Comparison of ENCODE assay signal across 21 mouse cellular contexts in genomic region chr4:145136705-145137104, GRCm38 (mm10). TPM values are rescaled to one million over a fixed set of nuclear protein-coding genes. Genes with fewer than 3 reads are reported as not detected.
DNase-seq lines count a peak whose midpoint lies in the region; ATAC-seq and TF ChIP-seq lines count a peak whose summit lies in the region.
"Had no signal": no experiment of that assay in that cellular context is flagged by ENCODE, and none has a peak within 500 bp of the region (broad histone marks: within the 10 kb centered on the region; RNA-seq: fewer than 3 reads in every experiment).

No protein-coding gene starts in this region.

- peaks cover 97% of the 10 kb centered on the region for H3K36me3 ChIP-seq in heart, embryonic 13.5 days
- peaks cover 79% of the 10 kb centered on the region for H3K36me3 ChIP-seq in heart, embryonic 10.5 days
- H3K36me3 ChIP-seq in heart, postnatal 0 days (replicated peaks; ENCODE audit: control insufficient read depth, insufficient read depth, low read length): peaks cover 93% of the 10 kb centered on the region
- peaks cover 23% of the 10 kb centered on the region for H3K36me3 ChIP-seq in stomach, postnatal 0 days (ENCODE audit: control insufficient read depth, insufficient read depth, low read length)

- no peaks in the 10 kb centered on the region for H3K27me3 ChIP-seq in heart, embryonic 13.5 days (replicated peaks)
- H3K27me3 ChIP-seq in heart, embryonic 10.5 days (ENCODE audit: insufficient read depth, poor library complexity, severe bottlenecking): no peaks in the 10 kb centered on the region
- no peaks in the 10 kb centered on the region for H3K27me3 ChIP-seq in heart, postnatal 0 days (ENCODE audit: control insufficient read depth, insufficient read depth, low read length)
- H3K27me3 ChIP-seq in stomach, postnatal 0 days (ENCODE audit: control insufficient read depth, insufficient read depth, low read length): no peaks in the 10 kb centered on the region
- H3K27me3 ChIP-seq: forebrain, embryonic 13.5 days; hindbrain, embryonic 13.5 days; intestine, embryonic 15.5 days; kidney, embryonic 15.5 days had no signal

- no peak for ATAC-seq in heart, embryonic 13.5 days (ENCODE audit: extremely low read depth, insufficient number of reproducible peaks, low FRiP score, low TSS enrichment)
- ATAC-seq in heart, postnatal 0 days (ENCODE audit: insufficient read depth, low read depth): peak; percentile 62; the same call in 1 of the 2 replicates
- no peak for ATAC-seq in stomach, postnatal 0 days (ENCODE audit: low FRiP score, low TSS enrichment)
- ATAC-seq: forebrain, embryonic 13.5 days; forebrain, postnatal 0 days; intestine, embryonic 15.5 days had no signal

- no peak overlapping the region for H3K4me3 ChIP-seq in heart, embryonic 13.5 days
- no peak overlapping the region for H3K4me3 ChIP-seq in heart, embryonic 10.5 days
- H3K4me3 ChIP-seq in heart, postnatal 0 days (ENCODE audit: low read depth, low read length): no peak overlapping the region
- no peak overlapping the region for H3K4me3 ChIP-seq in stomach, postnatal 0 days (ENCODE audit: low read depth, low read length)
- H3K4me3 ChIP-seq: embryonic facial prominence, embryonic 10.5 days; forebrain, embryonic 13.5 days; hindbrain, embryonic 13.5 days; intestine, embryonic 15.5 days; kidney, embryonic 15.5 days had no signal

- no peak overlapping the region for H3K4me2 ChIP-seq in heart, embryonic 13.5 days
- H3K4me2 ChIP-seq in heart, postnatal 0 days (ENCODE audit: low read depth, low read length): no peak overlapping the region
- no peak overlapping the region for H3K4me2 ChIP-seq in stomach, postnatal 0 days (replicated peaks; ENCODE audit: low read depth)
- H3K4me2 ChIP-seq: forebrain, embryonic 13.5 days; hindbrain, embryonic 13.5 days; intestine, embryonic 15.5 days; kidney, embryonic 15.5 days had no signal

- H3K9me3 ChIP-seq in heart, embryonic 13.5 days: no peaks in the 10 kb centered on the region
- no peaks in the 10 kb centered on the region for H3K9me3 ChIP-seq in heart, embryonic 10.5 days
- no peaks in the 10 kb centered on the region for H3K9me3 ChIP-seq in heart, postnatal 0 days (replicated peaks; ENCODE audit: control insufficient read depth, low read length)
- H3K9me3 ChIP-seq in stomach, postnatal 0 days (ENCODE audit: control insufficient read depth, low read length): no peaks in the 10 kb centered on the region
- H3K9me3 ChIP-seq: embryonic facial prominence, embryonic 10.5 days; forebrain, embryonic 13.5 days; hindbrain, embryonic 13.5 days; intestine, embryonic 15.5 days; kidney, embryonic 15.5 days had no signal

- DNase-seq in heart, embryonic 10.5 days (ENCODE audit: low spot score): no peak
- DNase-seq in heart, postnatal 0 days (ENCODE audit: low spot score): no peak
- no peak for DNase-seq in heart, postnatal 10 days
- peak; percentile 32 for DNase-seq in brain, adult 2 months (ENCODE audit: low read depth, low spot score)
- DNase-seq in stomach, postnatal 0 days (ENCODE audit: low spot score): no peak
- DNase-seq in left cerebral cortex, postnatal 14 days (ENCODE audit: low spot score in 2 of 2): no peak
- DNase-seq: adrenal gland, adult 8-10 months; adrenal gland, postnatal 36 days; cerebellum, adult 11-12 months; cerebellum, adult 9-10 months; cerebellum, postnatal 36 days; forebrain, postnatal 0 days; gastrocnemius, postnatal 25 days; heart, adult 18-20 months; kidney, adult 18-20 months had no signal

- intact Hi-C loops in heart, postnatal 10 days (cut with DNase I): no loop called here
- intact Hi-C loops in left cerebral cortex, postnatal 14 days (cut with DNase I): no loop called here

- WGBS in heart, embryonic 13.5 days: 74% methylated on average over 1 of the region's 1 CpGs
- 87% methylated on average over 1 of the region's 1 CpGs for WGBS in heart, embryonic 10.5 days
- WGBS in heart, postnatal 0 days: 76% methylated on average over 1 of the region's 1 CpGs
- WGBS in stomach, postnatal 0 days: 68% methylated on average over 1 of the region's 1 CpGs

- H3K27ac ChIP-seq in heart, embryonic 13.5 days (replicated peaks): peak overlapping the region; percentile 70
- no peak overlapping the region for H3K27ac ChIP-seq in heart, embryonic 10.5 days
- peak overlapping the region; percentile 61 for H3K27ac ChIP-seq in heart, postnatal 0 days (ENCODE audit: low read depth)
- H3K27ac ChIP-seq in stomach, postnatal 0 days (replicated peaks): 0 out of 2 replicates have a peak overlapping the region, but pooled peaks have one; percentile 45
- H3K27ac ChIP-seq: embryonic facial prominence, embryonic 10.5 days; forebrain, embryonic 13.5 days; hindbrain, embryonic 13.5 days; intestine, embryonic 15.5 days; kidney, embryonic 15.5 days had no signal

- H3K4me1 ChIP-seq in heart, embryonic 13.5 days: peaks cover 24% of the 10 kb centered on the region
- no peaks in the 10 kb centered on the region for H3K4me1 ChIP-seq in heart, embryonic 10.5 days
- no peaks in the 10 kb centered on the region for H3K4me1 ChIP-seq in heart, postnatal 0 days (ENCODE audit: control insufficient read depth, insufficient read depth)
- no peaks in the 10 kb centered on the region for H3K4me1 ChIP-seq in stomach, postnatal 0 days (replicated peaks; ENCODE audit: control insufficient read depth, insufficient read depth)
- H3K4me1 ChIP-seq: embryonic facial prominence, embryonic 10.5 days; forebrain, embryonic 13.5 days; hindbrain, embryonic 13.5 days; intestine, embryonic 15.5 days; kidney, embryonic 15.5 days had no signal

- TF ChIP-seq CTCF in heart, postnatal 0 days (IDR thresholded peaks at IDR 0.05; ENCODE audit: low read depth): no peak
- TF ChIP-seq CTCF in stomach, postnatal 0 days (IDR thresholded peaks at IDR 0.05; ENCODE audit: low read depth): no peak

- H3K9ac ChIP-seq in heart, embryonic 13.5 days: no peak overlapping the region
- no peak overlapping the region for H3K9ac ChIP-seq in heart, postnatal 0 days (replicated peaks; ENCODE audit: low read depth, low read length)
- no peak overlapping the region for H3K9ac ChIP-seq in stomach, postnatal 0 days (ENCODE audit: low read length)
- H3K9ac ChIP-seq: forebrain, embryonic 13.5 days; forebrain, postnatal 0 days; hindbrain, embryonic 13.5 days; intestine, embryonic 15.5 days; kidney, embryonic 15.5 days had no signal

- TF ChIP-seq EP300 in heart, postnatal 0 days (IDR thresholded peaks at IDR 0.05; ENCODE audit: low read depth): no peak
- no peak for TF ChIP-seq EP300 in stomach, postnatal 0 days (optimal IDR thresholded peaks at IDR 0.05)

RNA-seq across cellular contexts. Expression of gene Vps13d, which starts 58.1 kb away (rescaled TPM):
- 6.2 and 6.6 TPM in 2 replicates for polyA plus RNA-seq in heart, embryonic 13.5 days (2015; fragmentation: Nextera tagmentation; extraction: Ambion mirVana)
- polyA plus RNA-seq in heart, embryonic 10.5 days (2016; fragmentation: Nextera tagmentation; extraction: Ambion mirVana): 6.3 and 6.4 TPM in 2 replicates
- 32.2 and 42.6 TPM in 2 replicates for total RNA-seq in heart, postnatal 0 days (2014; rRNA removed; ENCODE audit: low replicate concordance)
- polyA plus RNA-seq in heart, postnatal 0 days (2015; fragmentation: Nextera tagmentation; extraction: Ambion mirVana): 7.6 and 9.0 TPM in 2 replicates
- total RNA-seq in heart, postnatal 10 days (2021): 10 to 100 TPM; 75.8 to 82.6 TPM
- 7.2 and 8.1 TPM in 2 replicates for polyA plus RNA-seq in stomach, postnatal 0 days (2015; fragmentation: Nextera tagmentation; extraction: Ambion mirVana)
- 10 to 100 TPM; 55.5 to 56.5 TPM for total RNA-seq in left cerebral cortex, postnatal 14 days (2021)
